Mouse (Mus musculus) heart, adult 2 months (tissue): Measurements from ENCODE around the gene Gpr62.

ENCODE experiments used
- CTCF ChIP-seq: fragments of 200-600 bp; IDR thresholded peaks from 2 replicates; pipeline ENCODE4 v1.8.1; 2022; ENCODE audit warnings: antibody characterized with exemption, mild to moderate bottlenecking, moderate library complexity
- EP300 ChIP-seq: fragments of 200-500 bp; IDR thresholded peaks from 2 replicates; pipeline ENCODE4 v1.6.1; 2011; ENCODE audit warnings: low read depth, low read length, control low read depth; ENCODE audit not compliant: insufficient read depth

DNA sequence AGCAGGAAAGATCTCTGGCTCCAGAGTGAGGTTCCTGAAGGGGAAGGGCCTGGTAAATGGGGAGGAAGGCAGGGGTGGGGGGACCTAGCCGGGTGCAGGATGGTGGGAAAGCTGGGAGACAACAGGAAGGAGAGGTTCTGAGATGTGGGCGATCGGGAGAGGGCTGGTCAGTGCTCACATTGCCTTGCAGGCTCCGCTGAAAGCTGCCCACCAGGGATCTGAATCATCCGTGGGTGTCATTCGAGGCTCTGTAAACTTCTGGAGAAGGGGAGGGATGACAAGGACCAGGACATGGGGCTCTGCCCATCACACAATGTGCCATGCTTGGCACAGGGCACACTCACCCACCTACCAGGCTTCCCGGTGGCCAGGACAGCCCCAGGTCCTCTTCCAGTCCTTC is 32.3 kb downstream of the Gpr62 start:
- TF ChIP-seq CTCF, result no peak
- no peak for TF ChIP-seq EP300
